Comparison of ENCODE assay signal across 22 mouse cellular contexts in the genomic region with DNA sequence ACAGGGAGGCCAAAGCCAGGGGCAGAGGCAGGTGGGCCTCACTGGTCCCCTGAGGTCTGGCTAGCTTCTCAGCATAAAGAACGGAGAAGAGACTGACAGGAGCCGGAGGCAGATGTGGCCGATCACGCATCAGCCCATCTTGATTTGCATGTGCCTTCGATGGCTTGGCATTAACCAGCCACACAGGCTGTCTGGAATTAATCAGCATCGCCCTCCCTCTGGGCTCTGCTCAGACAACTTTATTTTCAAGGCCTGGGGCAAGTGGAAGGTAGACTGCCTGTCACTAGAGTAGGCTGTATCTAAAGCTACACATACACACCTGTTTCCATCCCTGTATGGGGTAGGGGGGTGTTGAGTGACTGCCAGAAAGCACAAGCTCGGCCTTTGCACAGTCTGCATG. TPM values are rescaled to one million over a fixed set of nuclear protein-coding genes. Genes with fewer than 3 reads are reported as not detected.
A peak's percentile ranks its signal among the peaks of the same experiment; 100 is the strongest.
DNase-seq lines count a peak whose midpoint lies in the region; TF ChIP-seq lines count a peak whose summit lies in the region.
"Had no signal": no experiment of that assay in that cellular context is flagged by ENCODE, and none has a peak within 500 bp of the region (broad histone marks: within the 10 kb centered on the region; RNA-seq: fewer than 3 reads in every experiment).

No protein-coding gene starts in this region.

- no peaks in the 10 kb centered on the region for H3K4me1 ChIP-seq in lung, adult 2 months (ENCODE audit: control insufficient read depth, insufficient read depth, low read length)
- H3K4me1 ChIP-seq: heart, embryonic 15.5 days; kidney, embryonic 15.5 days; stomach, embryonic 15.5 days had no signal

- 68% methylated on average over 7 of the region's 7 CpGs for WGBS in lung, adult 2 months

- no peak for TF ChIP-seq CTCF in lung, adult 2 months (IDR thresholded peaks at IDR 0.05; ENCODE audit: insufficient read depth, low read length)

- DNase-seq in embryo, embryonic 11 days = peak; percentile 29
- no peak for DNase-seq in embryo, embryonic 9.5 days (ENCODE audit: extremely low spot score)
- DNase-seq in lung, postnatal 36 days = peak; percentile 15
- no peak for DNase-seq in lung, adult 2 months
- DNase-seq in lung, postnatal 4 days = peak; percentile 29 to 68
- no peak for DNase-seq in right cerebral cortex, postnatal 4 days
- DNase-seq in gastrocnemius, postnatal 14 days = no peak
- DNase-seq in adrenal gland, postnatal 25 days = no peak
- DNase-seq: adrenal gland, adult 8-10 months; forebrain, postnatal 0 days; heart, adult 2 months; heart, postnatal 4 days; kidney, postnatal 4 days; liver, embryonic 13.5 days; right cerebral cortex, postnatal 25 days; thymus, adult 18-20 months had no signal

- TF ChIP-seq POLR2A in lung, adult 2 months (IDR thresholded peaks at IDR 0.05; ENCODE audit: borderline replicate concordance, extremely low read depth, low read depth, low read length) = no peak

- intact Hi-C loops in gastrocnemius, postnatal 14 days (cut with DNase I; ENCODE audit: low total_unique reads) = no loop called here

- no peak overlapping the region for H3K4me3 ChIP-seq in lung, adult 2 months (replicated peaks; ENCODE audit: extremely low read depth, low read depth, low read length)
- H3K4me3 ChIP-seq: forebrain, embryonic 10.5 days; heart, adult 2 months; heart, embryonic 15.5 days; kidney, embryonic 15.5 days; limb, embryonic 13.5 days; liver, embryonic 13.5 days; midbrain, embryonic 12.5 days; stomach, embryonic 15.5 days had no signal

RNA-seq across cellular contexts. Expression of gene Olfm1, which starts 32.2 kb away (rescaled TPM):
- polyA plus RNA-seq in lung, adult 2 months (2012; rRNA removed) = 33.7 TPM in 2 replicates
- 10 to 100 TPM in 1 of 2 experiments, 1 to 10 TPM in 1; 9.5 to 13.9 TPM for total RNA-seq in gastrocnemius, postnatal 14 days (2021)
- 32.8 and 33.7 TPM in 2 replicates for total RNA-seq in adrenal gland, postnatal 25 days (2021)

Comparison
In these comparisons a context has a peak if more than half of its experiments do, and no peak if none do; other contexts are left out.
1. DNase-seq: peak in embryo, embryonic 11 days (single experiment), lung, postnatal 36 days (single experiment) and lung, postnatal 4 days (2 of 2); none in embryo, embryonic 9.5 days (single experiment), lung, adult 2 months (single experiment), right cerebral cortex, postnatal 4 days (single experiment), gastrocnemius, postnatal 14 days (single experiment) and adrenal gland, postnatal 25 days (single experiment).